Mouse (Mus musculus): ENCODE results near the gene Rpp21. TPM values are rescaled to one million over a fixed set of nuclear protein-coding genes. Genes with fewer than 3 reads are reported as not detected.

Rpp21 gene
- 82.2 and 89.0 TPM in 2 replicates for polyA plus RNA-seq (2014; fragmentation: Nextera tagmentation; extraction: Ambion mirVana)

DNA sequence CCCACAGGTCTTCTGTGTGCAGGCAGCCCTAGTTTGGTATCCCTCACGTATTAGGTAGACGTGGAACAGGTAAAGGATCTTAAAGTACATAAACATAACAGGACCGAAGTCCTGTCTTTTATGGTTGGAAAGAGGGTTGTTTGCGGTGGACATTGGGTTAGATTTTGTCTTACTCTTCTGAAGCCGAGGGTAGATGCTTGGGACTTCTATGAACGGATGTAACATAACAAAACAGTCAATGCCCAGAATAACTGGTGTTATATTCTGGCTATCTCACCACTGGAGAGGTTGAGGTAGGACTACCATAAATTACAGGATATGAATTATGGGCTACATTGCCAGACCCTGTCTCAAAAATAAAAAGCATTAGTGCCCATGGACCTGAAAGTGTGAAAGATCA is at the start of gene Rpp21:
Gene Rpp21 (minus strand): TSS at position 101 of the 400 bp plus-strand sequence.
- H3K4me1 ChIP-seq (replicated peaks; ENCODE audit: control insufficient read depth, insufficient read depth, low read length), result peaks cover 2% of the 10 kb centered on the region; the same call in 1 of the 2 replicates
- no peak for DNase-seq (ENCODE audit: low spot score)
- H3K9ac ChIP-seq (ENCODE audit: low read length), result peak within 1 kb of the TSS; percentile 72
- peak within 1 kb of the TSS; percentile 75 for H3K4me3 ChIP-seq (ENCODE audit: low read depth, low read length)
- peak within 1 kb of the TSS; percentile 46 for H3K4me2 ChIP-seq (ENCODE audit: low read depth, low read length, severe bottlenecking)
- no peaks in the 10 kb centered on the region for H3K27me3 ChIP-seq (ENCODE audit: control insufficient read depth, insufficient read depth, low read length)
- WGBS, result 49% methylated on average over 6 of the region's 6 CpGs
- peaks cover 12% of the 10 kb centered on the region; the same call in 1 of the 2 replicates for H3K36me3 ChIP-seq (ENCODE audit: control insufficient read depth, insufficient read depth, low read length)
- H3K9me3 ChIP-seq (ENCODE audit: control insufficient read depth, low read length), result no peaks in the 10 kb centered on the region
- 0 out of 2 replicates have a peak within 1 kb of the TSS, but pooled peaks have one; percentile 27 for H3K27ac ChIP-seq (ENCODE audit: low read depth, low read length)
- peak; percentile 34; the same call in 1 of the 2 replicates for ATAC-seq (replicated peaks; ENCODE audit: low FRiP score)

- WGBS, result 93% methylated on average over 2 of the region's 2 CpGs
- no peak for ATAC-seq (replicated peaks; ENCODE audit: low FRiP score)
- no peak within 1 kb of the TSS for H3K9ac ChIP-seq (ENCODE audit: low read length)
- no peaks in the 10 kb centered on the region; the same call in 1 of the 2 replicates for H3K36me3 ChIP-seq (ENCODE audit: control insufficient read depth, insufficient read depth, low read length)
- peaks cover 6% of the 10 kb centered on the region for H3K9me3 ChIP-seq (ENCODE audit: control insufficient read depth, low read length)
- H3K4me1 ChIP-seq (replicated peaks; ENCODE audit: control insufficient read depth, insufficient read depth, low read length), result no peaks in the 10 kb centered on the region
- H3K27me3 ChIP-seq (ENCODE audit: control insufficient read depth, insufficient read depth, low read length), result no peaks in the 10 kb centered on the region
- no peak within 1 kb of the TSS for H3K27ac ChIP-seq (ENCODE audit: low read depth, low read length)
- no peak for DNase-seq (ENCODE audit: low spot score)
- no peak within 1 kb of the TSS for H3K4me2 ChIP-seq (ENCODE audit: low read depth, low read length, severe bottlenecking)
- H3K4me3 ChIP-seq (ENCODE audit: low read depth, low read length), result no peak within 1 kb of the TSS
These were observed 28.5 kb upstream of the Rpp21 start, which contains the start of gene H2-M10.2 for GRCm38 (mm10) chr17:36286390-36286789. TSS of gene H2-M10.2 (minus strand) at chr17:36286490.

DNA sequence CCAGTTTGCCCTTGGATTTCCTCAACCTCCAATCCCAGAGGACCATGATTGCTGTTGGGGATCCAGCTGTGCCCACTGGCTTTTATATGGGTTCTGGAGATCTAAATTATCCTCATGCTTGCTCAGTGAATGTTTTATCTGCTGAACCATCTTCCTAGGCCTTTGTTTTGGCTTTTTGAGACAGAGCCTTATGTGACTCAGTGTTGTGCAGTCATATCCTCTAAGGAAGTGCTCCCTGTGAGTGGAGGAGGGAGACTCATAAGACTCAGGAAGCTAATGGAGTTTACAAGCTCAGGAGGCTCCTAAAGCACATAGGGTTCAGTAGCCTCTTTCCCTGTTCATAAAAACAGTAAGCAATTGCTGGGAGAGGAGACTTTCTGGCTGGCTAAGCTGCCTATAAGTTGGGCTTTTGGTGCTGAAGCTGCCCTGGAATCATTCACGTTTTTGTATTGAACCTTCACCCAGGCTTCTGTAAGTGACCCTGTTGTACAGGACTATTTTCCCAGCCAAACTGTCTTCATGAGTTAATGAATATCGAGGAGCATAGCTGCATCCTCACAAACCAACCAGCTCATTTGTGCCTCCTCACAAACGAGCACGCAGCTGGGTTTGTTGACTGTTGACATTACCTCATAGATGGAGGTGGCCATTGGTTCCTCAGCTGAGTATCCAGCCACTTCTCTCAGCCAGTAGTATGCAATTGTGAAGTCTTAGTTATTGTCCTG is 23.8 kb upstream of the Rpp21 start:
- WGBS, result 93% methylated on average over 4 of the region's 4 CpGs
- no peak for DNase-seq (ENCODE audit: low spot score)

DNA sequence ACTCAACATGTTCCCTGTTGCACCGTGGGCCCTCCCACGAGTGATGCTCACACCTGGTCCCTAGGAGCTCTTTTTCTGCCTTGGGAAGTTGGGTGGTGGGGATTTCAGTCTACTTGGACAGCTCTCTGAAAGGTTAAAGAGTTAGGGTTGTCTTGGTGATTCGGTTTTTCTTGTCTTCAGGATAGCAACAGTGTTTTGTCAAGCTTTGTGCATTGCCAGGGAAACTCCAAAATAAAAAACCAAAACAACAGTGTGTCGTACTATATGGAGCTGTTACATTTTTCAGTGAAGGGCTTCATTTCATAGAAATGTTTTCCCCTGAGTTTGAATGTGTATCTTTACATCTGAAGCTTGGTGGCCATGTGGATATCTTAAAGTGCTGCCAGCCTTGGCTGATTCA is 16.9 kb upstream of the Rpp21 start:
- no peak overlapping the region for H3K9ac ChIP-seq (ENCODE audit: low read length)
- no peaks in the 10 kb centered on the region; the same call in 1 of the 2 replicates for H3K36me3 ChIP-seq (ENCODE audit: control insufficient read depth, insufficient read depth, low read length)
- no peaks in the 10 kb centered on the region for H3K27me3 ChIP-seq (ENCODE audit: control insufficient read depth, insufficient read depth, low read length)
- peaks cover 7% of the 10 kb centered on the region; the same call in 1 of the 2 replicates for H3K4me1 ChIP-seq (replicated peaks; ENCODE audit: control insufficient read depth, insufficient read depth, low read length)
- H3K4me2 ChIP-seq (ENCODE audit: low read depth, low read length, severe bottlenecking), result no peak overlapping the region
- ATAC-seq (replicated peaks; ENCODE audit: low FRiP score) (no peak), DNase-seq (ENCODE audit: low spot score) (no peak)
- no peak overlapping the region for H3K4me3 ChIP-seq (ENCODE audit: low read depth, low read length)
- WGBS, result 91% methylated on average over 4 of the region's 4 CpGs
- H3K27ac ChIP-seq (ENCODE audit: low read depth, low read length), result no peak overlapping the region
- no peaks in the 10 kb centered on the region for H3K9me3 ChIP-seq (ENCODE audit: control insufficient read depth, low read length)

More for the DNA sequence above, 23.8 kb upstream of the Rpp21 start:
- H3K4me3 ChIP-seq (ENCODE audit: low read depth, low read length), result no peak overlapping the region
- H3K9me3 ChIP-seq (ENCODE audit: control insufficient read depth, low read length), result peaks cover 6% of the 10 kb centered on the region
- H3K4me2 ChIP-seq (ENCODE audit: low read depth, low read length, severe bottlenecking), result no peak overlapping the region
- no peak overlapping the region for H3K9ac ChIP-seq (ENCODE audit: low read length)
- H3K36me3 ChIP-seq (ENCODE audit: control insufficient read depth, insufficient read depth, low read length), result no peaks in the 10 kb centered on the region; the same call in 1 of the 2 replicates
- no peak overlapping the region for H3K27ac ChIP-seq (ENCODE audit: low read depth, low read length)
- H3K27me3 ChIP-seq (ENCODE audit: control insufficient read depth, insufficient read depth, low read length), result no peaks in the 10 kb centered on the region
- ATAC-seq (replicated peaks; ENCODE audit: low FRiP score), result no peak
- no peaks in the 10 kb centered on the region for H3K4me1 ChIP-seq (replicated peaks; ENCODE audit: control insufficient read depth, insufficient read depth, low read length)

GRCm38 (mm10) chr17:36273796-36274195 is 15.9 kb upstream of the Rpp21 start:
- WGBS, result 95% methylated on average over 4 of the region's 4 CpGs
- Histone ChIP-seq H3K4me3 (ENCODE audit: low read depth, low read length) (no peak overlapping the region), H3K4me2 (ENCODE audit: low read depth, low read length, severe bottlenecking) (no peak overlapping the region), H3K9ac (ENCODE audit: low read length) (no peak overlapping the region), H3K27ac (ENCODE audit: low read depth, low read length) (no peak overlapping the region), H3K4me1 (replicated peaks; ENCODE audit: control insufficient read depth, insufficient read depth, low read length) (peaks cover 7% of the 10 kb centered on the region; the same call in 1 of the 2 replicates), H3K36me3 (ENCODE audit: control insufficient read depth, insufficient read depth, low read length) (no peaks in the 10 kb centered on the region; the same call in 1 of the 2 replicates), H3K27me3 (ENCODE audit: control insufficient read depth, insufficient read depth, low read length) (no peaks in the 10 kb centered on the region), H3K9me3 (ENCODE audit: control insufficient read depth, low read length) (no peaks in the 10 kb centered on the region)
- ATAC-seq (replicated peaks; ENCODE audit: low FRiP score) (no peak), DNase-seq (ENCODE audit: low spot score) (no peak)

- H3K27ac ChIP-seq (ENCODE audit: low read depth, low read length), result no peak overlapping the region
- H3K36me3 ChIP-seq (ENCODE audit: control insufficient read depth, insufficient read depth, low read length), result peaks cover 2% of the 10 kb centered on the region; the same call in 1 of the 2 replicates
These were observed 14.9 kb upstream of the Rpp21 start for GRCm38 (mm10) chr17:36272643-36273366.

DNA sequence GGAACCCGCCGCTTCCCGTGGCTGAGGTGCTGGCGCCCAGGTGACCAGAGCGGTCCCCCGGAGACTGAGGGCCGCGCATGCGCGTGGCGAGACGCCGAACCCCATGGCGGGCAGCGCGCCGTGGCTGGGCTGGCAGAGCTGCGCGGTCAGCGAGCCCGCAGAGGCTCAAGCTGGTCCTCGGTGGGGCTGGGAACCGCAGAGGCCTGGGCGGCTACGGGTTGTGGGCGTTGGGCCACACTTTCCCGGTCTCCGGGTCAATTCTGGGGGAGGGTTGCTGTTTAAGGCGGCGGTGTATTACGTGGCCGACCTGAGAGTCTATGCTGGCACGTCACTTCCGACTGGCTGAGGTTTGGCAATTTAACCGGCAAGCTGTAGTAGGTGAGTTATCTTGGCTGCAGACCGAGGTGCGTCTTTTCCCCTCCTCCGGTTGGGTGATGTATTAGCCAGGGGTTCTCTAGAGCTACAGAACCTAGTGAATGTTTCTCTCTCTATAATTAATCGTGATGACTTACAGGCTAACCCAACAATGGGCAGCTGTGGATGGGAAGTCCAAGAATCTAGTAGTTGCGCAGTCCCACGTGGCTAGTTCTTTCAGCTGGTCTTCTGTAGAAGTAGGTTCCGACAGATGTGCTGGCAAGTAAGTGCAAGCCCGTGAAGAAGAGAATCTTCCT is 13.9 kb upstream of the Rpp21 start, which contains the start of gene Trim39:
Gene Trim39 (minus strand): TSS at position 662 of the 671 bp plus-strand sequence.
- DNase-seq (ENCODE audit: low spot score) (peak; percentile 85), ATAC-seq (replicated peaks; ENCODE audit: low FRiP score) (peak; percentile 79)
- H3K27me3 ChIP-seq (ENCODE audit: control insufficient read depth, insufficient read depth, low read length), result no peaks in the 10 kb centered on the region
- H3K4me3 ChIP-seq (ENCODE audit: low read depth, low read length), result peak within 1 kb of the TSS; percentile 88
- H3K9ac ChIP-seq (ENCODE audit: low read length), result peak within 1 kb of the TSS; percentile 94
- H3K27ac ChIP-seq (ENCODE audit: low read depth, low read length), result peak within 1 kb of the TSS; percentile 81
- H3K4me1 ChIP-seq (replicated peaks; ENCODE audit: control insufficient read depth, insufficient read depth, low read length), result peaks cover 7% of the 10 kb centered on the region; the same call in 1 of the 2 replicates
- H3K4me2 ChIP-seq (ENCODE audit: low read depth, low read length, severe bottlenecking), result peak within 1 kb of the TSS; percentile 78
- peaks cover 3% of the 10 kb centered on the region; the same call in 1 of the 2 replicates for H3K36me3 ChIP-seq (ENCODE audit: control insufficient read depth, insufficient read depth, low read length)
- 2% methylated on average over 42 of the region's 43 CpGs for WGBS
- no peaks in the 10 kb centered on the region for H3K9me3 ChIP-seq (ENCODE audit: control insufficient read depth, low read length)

More at GRCm38 (mm10) chr17:36272643-36273366, 14.9 kb upstream of the Rpp21 start:
- 85% methylated on average over 9 of the region's 9 CpGs for WGBS
- no peak for DNase-seq (ENCODE audit: low spot score)
- Histone ChIP-seq H3K4me1 (replicated peaks; ENCODE audit: control insufficient read depth, insufficient read depth, low read length) (peaks cover 7% of the 10 kb centered on the region; the same call in 1 of the 2 replicates), H3K4me3 (ENCODE audit: low read depth, low read length) (peak overlapping the region; percentile 88), H3K27me3 (ENCODE audit: control insufficient read depth, insufficient read depth, low read length) (no peaks in the 10 kb centered on the region), H3K9ac (ENCODE audit: low read length) (peak overlapping the region; percentile 94; the same call in 1 of the 2 replicates), H3K9me3 (ENCODE audit: control insufficient read depth, low read length) (no peaks in the 10 kb centered on the region), H3K4me2 (ENCODE audit: low read depth, low read length, severe bottlenecking) (peak overlapping the region; percentile 78)
- ATAC-seq (replicated peaks; ENCODE audit: low FRiP score), result no peak
